Mouse (Mus musculus) embryonic fibroblast, embryonic 13.5 days (primary cell): ENCODE measurements around the gene Odc1.

ENCODE experiments used
- CTCF ChIP-seq: IDR thresholded peaks from 2 replicates; pipeline ENCODE4 v1.5.1; 2011; ENCODE audit warnings: mild to moderate bottlenecking, control low read depth, low read length, moderate library complexity, borderline replicate concordance; ENCODE audit not compliant: insufficient read depth
- POLR2A ChIP-seq: IDR thresholded peaks from 2 replicates; pipeline ENCODE4 v1.6.1; 2011; ENCODE audit warnings: low read depth, mild to moderate bottlenecking, control low read depth, low read length, moderate library complexity

DNA sequence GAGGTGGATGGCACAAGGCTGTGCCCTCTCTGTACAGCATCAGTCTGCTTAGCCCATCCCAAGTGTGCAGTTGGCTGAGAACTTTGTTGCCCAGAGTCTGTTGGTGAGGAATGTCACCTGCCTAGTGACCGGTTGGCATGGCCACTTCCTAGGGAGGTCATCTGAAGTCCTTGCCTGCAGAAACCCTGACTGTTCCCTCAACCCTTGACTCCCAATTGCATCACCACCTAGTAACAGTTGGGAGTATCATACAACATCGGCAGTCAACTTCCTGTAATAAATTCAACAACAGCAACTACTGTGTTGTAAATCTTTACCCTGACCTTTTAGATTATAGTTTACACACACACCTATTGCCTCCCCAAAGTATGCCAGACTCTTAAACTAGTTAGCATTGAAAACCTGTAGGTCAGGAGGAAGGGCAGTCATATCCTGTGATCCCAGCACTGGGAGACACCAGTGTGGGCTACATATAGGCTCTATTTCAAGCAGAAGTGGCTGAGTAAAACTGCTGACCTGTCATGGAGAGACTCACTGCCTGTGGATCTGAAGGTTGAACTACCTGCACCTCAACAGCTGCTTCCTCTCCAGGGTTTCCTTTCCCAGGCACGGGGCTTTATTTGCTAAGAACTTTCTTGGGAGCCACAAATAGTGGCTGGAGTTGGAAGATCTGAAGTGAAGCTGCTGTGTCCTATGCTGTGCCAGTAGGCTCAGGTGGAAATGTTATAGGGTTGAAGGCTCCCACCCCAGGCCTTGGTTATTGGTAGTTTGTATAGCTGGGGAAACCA is 6.8 kb downstream of the Odc1 start:
- TF ChIP-seq POLR2A, result no peak
- TF ChIP-seq CTCF, result no peak
